Mouse (Mus musculus) bone marrow, adult 2 months (tissue): ENCODE results near the gene Olfr1122.

ENCODE experiments used
- CTCF ChIP-seq: fragments of 200-500 bp; IDR thresholded peaks from 2 replicates; pipeline ENCODE4 v1.5.1; 2011; ENCODE audit warnings: low read length, control low read depth; ENCODE audit not compliant: control insufficient read depth, insufficient read depth
- POLR2A ChIP-seq: fragments of 200-500 bp; IDR thresholded peaks from 2 replicates; pipeline ENCODE4 v1.6.1; 2011; ENCODE audit warnings: low read depth, mild to moderate bottlenecking, control low read depth, low read length, borderline replicate concordance; ENCODE audit not compliant: control insufficient read depth

GRCm38 (mm10) chr2:87371726-87372125, 13.9 kb upstream of the Olfr1122 start:
- TF ChIP-seq CTCF (no peak), POLR2A (no peak)
